Mouse (Mus musculus) adipocyte (in vitro differentiated cells): ENCODE measurements around the gene Dnal4.
A peak's percentile ranks its signal among the peaks of the same experiment; 100 is the strongest.
"Not testable (repeated sequence)": the region's sequence is repeated elsewhere in the genome, so short reads cannot be mapped to it uniquely, and the experiment has no call there.

Experiments
- DNase-seq: peaks from one replicate; pipeline ENCODE4 v3.0.0-alpha.2; 2016; ENCODE audit warnings: low spot score

Dnal4 gene

DNA sequence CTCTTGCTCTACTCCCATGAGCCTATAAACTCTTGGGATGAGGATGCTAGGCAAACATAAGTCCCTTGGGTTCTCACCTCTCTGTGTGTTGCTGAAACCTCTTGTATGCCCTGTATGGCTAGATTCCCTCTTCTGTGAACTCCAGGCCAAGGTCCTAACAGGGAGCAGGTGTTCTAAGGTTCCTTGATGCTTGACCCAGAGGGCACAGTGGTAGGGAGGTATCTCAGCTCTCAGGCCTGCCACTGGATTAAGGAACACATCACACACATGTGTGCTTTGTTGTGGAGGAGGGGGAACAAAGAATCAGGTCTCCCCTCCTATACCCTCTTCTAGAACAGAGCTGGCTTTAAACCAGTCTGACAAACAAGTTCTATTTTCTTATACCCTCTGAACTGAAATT lies at the start of gene Dnal4:
Gene Dnal4, minus strand, starts transcription at position 101 of the 400 bp plus-strand sequence.
- DNase-seq = no peak

DNA sequence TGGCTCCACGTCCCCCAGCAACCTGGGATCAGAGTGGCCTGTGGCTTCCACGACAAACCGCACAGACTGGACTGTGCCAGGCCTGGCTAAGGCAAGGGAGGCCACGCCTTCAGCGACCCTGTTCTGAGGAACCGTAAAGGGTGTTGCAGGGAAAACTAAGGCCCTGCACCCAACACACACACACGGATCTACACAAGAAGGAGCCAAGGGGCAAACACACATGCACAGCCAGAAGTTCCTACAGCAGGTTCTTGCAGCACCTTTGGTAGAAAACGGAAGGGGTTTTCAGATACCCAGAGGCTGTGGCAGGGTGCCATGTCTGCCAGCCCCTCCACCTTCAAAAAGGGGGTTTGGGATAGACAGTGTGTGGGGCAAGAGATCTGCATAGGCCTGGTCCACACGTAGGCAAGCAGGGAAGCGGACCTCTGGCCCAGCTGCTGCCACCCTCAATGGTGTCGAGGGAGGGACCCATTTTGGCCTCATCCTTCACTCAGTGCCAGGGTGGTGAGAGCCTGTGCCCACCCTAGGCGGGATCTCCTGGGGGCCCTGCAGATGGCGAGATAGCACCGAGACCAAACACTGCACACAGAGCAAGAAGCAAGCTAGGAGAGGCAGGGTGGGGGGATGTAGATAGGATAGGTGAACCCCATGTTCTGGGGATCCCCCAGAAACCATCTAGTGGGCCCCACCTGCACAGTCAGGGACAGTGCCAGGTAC lies 49.6 kb upstream of the Dnal4 start:
- DNase-seq = no peak

DNA sequence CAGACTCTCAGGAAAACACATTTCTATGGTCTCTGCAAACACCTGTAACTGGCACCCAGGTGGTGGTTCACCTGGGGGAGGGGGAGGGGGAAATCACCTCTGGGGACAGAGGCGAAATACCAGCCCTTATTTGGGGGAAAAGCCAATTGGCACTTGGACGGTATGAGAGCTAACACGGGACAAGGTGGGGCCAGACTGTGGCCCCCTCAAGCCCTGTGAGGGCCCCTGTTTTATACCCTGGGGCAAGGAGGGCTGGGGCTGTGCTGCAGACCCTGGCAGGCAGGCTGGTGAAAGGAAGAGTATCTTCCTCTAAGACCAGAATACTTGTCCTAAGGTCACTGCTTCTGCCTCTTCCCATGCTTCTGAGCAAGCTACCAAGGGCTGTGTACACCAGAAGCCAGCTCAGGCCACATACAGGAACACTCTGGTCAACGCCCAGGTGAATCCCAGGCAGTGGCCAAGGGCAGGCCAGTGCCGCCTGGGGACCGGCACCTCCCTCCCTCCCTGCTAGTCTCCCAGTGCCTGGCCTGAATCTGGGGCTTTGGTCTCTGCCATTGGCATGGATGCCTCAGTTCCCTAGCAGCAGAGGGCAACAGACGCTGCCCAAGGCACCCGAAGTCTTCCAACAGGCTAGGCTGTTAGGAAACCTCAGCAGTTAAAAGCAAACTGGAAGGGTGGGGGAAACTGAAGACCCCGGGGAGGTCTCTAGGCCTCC lies 48.7 kb upstream of the Dnal4 start:
- DNase-seq = no peak

DNA sequence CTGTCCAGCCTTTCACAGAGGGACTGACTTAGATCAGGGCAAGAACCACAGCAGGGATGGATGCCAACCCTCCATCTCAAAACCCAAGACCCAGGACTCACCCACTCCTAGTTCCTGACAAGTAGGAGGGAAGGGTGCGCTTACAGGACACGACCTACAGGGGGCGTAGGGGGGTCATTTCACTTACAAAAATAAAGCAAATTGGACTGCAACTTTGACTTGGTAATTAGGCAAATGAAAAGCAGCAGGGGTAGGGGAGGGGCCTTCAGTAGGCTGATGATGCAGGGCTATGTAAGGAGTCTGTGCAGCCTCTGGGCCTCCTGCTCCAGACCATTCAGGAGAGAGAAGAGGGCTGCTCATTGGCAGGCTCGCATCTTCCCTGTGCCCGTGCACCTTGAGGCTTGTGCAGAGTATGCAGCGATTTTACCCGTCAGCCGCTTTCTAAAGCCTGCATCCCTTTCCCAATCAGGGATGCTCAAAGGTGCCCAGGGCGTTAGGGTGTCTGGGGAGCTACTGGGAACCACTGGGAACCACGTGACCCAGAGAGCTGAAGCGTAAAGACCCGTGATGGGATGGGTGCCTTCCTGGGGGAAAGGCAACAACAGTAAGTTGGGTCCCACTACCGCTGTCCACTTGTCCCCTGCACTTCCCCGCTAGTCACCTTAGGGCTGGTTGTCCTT lies 47.6 kb upstream of the Dnal4 start:
- no peak for DNase-seq

DNA sequence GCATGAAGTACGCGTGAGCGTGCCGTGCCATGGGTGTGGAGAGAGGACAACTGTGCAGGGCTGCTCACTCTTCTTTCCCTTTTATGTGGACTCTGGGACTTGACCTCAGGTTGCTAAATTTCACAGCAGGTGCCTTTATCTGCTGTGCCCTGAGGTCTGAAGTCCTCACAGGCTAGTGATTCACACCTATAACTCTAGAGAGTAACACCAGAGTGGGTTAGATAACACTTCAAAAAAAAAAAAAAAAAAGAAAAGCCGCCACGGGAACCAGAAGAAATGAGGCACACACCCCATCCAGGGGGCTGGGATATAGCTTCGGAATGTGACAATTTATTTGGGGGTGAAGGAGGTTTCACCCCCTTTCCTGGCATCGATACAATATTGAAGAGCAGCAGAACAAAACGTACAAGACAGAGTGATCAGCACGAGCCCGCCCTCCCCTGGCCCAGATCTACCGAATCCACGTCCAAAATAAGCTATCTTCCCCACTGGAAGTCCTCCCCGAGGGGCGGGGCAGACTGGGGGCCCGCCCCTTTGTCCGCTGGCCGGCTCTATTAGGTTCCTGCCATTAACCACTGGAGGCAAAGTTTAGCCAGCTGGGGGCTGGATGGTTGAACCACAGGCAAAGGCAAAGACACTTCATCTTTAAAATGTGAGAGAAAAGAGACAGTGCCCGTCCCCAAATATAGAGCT lies 46.1 kb upstream of the Dnal4 start:
- DNase-seq = no peak

DNA sequence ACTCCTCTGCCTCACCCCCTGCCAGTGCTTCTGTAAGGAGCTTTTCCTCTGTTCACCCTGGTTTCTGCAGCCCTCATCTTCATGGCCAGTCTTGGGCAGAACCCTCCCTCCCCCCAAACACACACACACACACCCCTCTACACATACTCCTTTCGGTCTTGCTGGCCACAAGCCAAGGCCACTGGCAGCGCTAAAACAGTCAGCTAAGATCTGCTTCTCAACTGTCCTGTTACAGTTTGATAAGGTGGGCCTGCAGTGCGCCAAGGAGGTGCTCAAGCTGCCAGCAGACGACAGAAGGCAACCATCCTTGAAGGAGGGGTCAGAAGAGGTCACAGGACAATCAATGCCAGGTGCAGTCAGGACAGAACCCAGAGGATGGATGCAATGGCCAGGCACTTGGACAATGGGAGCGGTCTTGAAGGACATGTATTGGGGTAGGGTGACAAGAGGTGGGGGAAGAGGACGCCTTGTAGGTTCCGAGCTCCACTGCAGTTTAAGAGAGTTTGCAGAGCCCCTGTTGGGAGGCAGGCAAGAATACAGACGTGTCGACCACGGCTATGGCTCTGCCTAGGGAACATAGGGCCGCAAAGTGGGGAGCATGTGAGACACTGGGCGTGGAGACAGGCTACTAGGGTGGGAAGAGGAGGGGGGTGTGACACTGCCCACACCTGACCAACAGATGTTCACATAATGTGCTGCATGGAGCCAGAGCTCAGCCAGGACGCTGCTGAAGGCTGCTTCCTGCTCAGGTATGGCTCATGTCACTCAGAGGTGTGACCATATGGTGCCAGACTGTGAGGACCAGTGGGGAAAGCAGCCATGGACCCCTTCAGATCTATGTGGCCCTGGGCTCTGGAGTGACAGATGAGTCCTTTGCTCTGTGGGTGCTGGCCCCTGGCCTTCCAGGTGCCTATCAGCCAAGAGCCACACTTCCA lies 44.9 kb upstream of the Dnal4 start:
- no peak for DNase-seq

DNA sequence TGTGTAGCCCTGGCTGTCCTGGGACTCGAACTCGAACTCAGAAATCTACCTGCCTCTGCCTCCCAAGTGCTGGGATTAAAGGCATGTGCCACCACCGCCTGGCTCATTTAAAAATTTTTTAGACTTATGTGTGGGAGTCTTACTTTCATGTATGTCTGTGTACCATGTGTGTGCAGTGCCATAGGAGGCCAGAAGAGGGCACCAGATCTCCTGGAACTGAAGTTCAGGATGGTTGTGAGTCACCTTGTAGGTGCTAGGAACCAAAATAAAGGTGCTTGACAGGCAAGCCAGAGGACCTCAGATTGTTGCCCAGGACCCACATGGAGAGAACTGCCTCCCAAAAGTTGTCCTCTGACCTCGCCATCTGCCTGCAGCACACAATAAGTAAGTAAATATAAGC lies 40.7 kb upstream of the Dnal4 start:
- DNase-seq = no peak

DNA sequence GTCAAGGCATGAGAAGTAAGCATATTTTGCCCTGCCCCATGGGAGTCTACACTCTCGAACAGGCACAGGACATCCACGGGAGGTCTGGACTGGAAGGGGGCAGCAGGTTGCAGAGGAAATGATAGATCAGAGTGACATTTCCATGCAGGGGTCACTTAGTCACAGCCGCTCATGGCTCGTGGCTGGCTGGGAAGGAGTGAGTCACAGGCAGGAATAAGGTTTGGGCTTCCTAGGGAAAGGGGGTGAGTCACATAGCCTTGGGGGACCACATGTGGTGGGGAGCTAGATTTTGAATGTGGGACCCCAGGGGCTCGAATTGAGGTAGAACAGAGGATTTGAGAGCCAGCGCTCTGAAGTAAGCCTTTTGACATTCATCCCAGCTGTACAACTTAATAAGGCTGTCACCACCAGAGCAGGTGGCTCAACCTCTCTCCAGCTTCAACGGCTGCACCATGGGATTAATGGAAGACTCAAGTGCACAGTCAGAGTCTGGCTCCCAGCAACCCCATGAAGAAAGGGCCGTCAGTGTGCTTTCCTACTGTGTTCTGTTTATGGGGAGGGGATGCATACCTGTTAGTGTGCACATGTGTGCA lies 36.1 kb upstream of the Dnal4 start:
- DNase-seq = no peak

DNA sequence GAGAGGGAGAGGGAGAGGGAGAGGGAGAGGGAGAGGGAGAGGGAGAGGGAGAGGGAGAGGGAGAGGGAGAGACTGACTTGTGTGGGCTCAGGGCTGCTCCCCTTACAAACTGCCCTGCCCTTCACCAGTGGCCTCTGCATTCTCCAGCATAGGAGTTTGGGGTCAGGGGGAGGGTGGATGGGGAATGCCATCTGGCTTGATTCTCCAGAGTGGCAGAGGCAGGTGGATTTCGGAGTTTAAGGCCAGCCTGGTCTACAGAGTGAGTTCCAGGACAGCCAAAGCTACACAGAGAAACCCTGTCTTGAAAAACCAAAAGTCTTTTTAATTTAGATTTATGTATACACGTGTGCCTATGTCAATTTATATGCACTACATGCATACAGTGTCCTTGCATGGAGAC lies 35.2 kb upstream of the Dnal4 start:
- not testable (repeated sequence) for DNase-seq

DNA sequence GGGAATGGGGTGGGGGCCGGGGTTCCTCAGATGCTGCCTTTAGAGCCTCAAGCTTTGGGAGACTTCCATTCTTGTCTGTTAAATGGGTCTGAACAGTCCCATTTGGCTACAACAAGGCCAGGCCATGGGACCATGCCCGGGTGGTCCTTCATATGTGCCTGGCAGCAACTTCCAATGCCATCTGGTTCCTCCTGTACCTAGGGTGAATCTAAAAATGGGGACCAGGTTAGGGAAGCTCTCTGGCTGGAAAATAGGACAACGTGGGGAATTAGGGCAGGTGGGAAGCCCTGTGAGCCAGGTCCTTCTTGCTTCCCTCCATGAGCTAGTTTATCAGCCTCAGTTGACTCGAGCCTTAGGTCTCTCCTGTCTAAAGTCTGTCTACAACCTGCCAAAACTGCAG lies 33.3 kb upstream of the Dnal4 start:
- no peak for DNase-seq

DNA sequence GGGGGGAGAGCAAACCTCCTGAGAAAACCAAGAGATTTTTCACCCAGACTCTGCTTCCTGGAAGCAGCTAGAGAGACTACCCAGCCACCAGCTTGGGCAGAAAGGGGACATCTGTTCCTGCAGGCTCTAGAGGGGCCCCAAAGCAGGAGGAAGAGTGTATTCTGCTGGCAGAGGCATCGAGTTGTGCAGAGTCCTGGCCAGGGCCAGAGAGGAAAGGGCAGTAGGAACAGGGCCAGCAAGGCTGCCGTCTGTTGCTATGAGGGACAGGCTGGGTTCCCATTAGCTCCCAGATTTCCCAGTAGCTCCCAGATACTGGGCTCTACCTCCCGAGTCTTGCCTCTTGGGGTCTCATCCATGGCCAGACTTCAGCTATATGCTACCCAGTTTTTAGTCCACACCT lies 32.4 kb upstream of the Dnal4 start:
- peak; percentile 13 for DNase-seq

DNA sequence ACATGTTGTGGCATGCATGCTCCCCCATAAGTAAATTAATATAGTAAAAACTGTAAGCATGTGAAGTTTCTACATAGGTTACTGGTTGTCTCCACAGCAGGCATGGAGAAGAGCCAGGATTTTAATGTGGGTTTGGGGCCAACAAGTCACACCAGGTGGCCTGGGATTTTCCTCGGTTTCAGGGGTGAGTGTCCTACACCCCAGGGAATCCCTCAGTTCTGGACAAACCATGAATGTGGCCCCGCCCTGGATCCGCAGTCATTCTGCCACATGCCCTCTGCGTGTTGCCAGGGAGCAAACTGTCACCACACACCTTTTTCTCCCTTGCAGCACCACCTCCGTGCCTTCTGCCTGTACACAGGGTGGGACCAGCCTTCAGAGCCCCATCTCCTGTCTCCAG lies 31.0 kb upstream of the Dnal4 start:
- no peak for DNase-seq

DNA sequence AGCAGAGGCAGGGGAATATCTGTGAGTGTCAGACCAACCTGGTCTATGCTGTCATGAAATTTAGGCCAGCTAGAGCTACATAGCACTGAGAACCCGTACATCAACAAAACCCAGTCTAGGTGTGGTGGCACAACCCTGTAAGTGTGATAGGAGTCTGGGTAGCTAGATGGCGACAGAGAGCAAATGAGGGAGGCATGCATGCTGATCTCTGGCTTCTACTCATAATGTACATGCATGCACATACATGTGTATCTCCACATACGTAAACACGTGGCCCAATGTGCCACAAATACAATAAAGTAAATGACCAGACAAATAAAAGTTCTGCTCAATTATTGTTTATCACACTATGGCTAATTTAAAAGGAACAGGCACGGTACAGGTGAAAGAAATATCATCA lies 30.5 kb upstream of the Dnal4 start:
- DNase-seq = peak; percentile 29

DNA sequence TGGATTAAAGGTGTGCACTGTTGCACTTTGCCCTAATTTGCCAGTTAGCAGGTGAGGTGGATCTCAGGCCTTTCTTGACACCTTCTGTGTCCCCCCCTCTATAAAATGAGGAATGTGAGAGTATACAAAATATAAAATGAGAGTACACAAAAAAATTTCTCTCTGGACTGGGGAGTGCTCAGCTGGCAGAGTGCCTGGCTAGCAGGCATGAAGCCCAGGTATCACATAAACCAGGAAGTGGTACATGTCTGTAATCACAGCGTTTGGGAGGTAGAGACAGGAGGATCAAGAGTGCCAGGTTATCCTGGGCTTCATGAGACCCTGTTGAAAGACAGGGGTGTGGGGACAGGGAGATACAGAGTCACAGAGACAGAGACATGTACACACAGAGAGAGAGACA lies 29.4 kb upstream of the Dnal4 start:
- DNase-seq = no peak

DNA sequence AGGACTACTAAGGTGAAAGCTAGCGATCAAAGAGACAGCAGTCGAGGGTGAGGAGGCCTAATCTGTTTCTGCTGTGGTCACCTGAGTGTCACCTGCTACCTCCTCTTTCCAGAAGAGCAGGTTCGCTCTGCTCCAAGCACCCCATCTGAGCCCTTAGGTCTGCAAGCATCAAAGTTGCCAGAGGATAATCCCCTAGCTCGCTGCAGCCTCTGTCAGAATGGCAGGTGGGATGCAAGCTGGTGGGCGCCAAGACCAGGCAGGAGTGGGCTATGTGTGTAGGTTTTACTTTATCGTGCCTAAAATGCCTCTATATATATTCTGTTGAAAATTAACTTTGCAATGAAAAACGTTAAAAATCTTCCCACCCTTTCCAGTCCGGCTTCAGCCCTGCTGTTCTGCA lies 27.6 kb upstream of the Dnal4 start:
- DNase-seq = no peak

DNA sequence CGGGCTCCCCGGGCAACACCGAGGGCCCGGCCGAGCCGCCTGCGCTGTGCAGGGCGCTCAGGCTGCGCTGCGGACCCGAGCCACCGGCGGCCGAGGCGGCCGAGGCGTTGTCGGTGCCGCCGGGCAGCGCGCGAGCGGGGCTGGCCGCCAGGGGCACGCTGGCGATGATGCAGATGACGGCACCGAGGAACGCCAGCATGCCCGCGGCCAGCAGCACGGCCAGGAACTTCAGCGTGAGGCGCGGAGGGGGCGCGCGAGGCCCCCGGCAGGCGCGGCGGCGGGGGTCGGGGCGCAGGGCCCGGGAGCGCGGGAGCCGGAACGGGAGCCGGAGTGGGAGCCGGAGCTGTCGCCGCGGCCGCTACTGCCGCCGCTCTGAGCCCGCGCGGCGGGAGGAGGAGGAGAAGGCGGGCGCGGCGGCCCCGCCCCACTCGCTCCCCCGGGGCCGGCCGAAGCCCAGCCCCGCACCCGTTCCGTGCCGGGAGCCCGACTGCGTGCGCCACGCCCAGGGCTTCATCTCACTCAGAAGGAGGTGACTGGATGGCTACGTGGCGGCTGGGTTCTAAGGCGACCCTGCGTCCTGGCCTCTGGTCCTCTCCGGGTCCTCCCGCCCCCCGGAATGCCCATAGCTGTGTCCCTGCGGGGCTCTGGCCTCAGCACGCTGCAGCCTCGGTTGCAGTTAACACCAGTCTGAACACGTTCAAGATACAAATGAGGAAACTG lies 26.9 kb upstream of the Dnal4 start, which contains the start of gene Nptxr:
Gene Nptxr, minus strand, starts transcription at position 415 of the 720 bp plus-strand sequence.
- DNase-seq = no peak

DNA sequence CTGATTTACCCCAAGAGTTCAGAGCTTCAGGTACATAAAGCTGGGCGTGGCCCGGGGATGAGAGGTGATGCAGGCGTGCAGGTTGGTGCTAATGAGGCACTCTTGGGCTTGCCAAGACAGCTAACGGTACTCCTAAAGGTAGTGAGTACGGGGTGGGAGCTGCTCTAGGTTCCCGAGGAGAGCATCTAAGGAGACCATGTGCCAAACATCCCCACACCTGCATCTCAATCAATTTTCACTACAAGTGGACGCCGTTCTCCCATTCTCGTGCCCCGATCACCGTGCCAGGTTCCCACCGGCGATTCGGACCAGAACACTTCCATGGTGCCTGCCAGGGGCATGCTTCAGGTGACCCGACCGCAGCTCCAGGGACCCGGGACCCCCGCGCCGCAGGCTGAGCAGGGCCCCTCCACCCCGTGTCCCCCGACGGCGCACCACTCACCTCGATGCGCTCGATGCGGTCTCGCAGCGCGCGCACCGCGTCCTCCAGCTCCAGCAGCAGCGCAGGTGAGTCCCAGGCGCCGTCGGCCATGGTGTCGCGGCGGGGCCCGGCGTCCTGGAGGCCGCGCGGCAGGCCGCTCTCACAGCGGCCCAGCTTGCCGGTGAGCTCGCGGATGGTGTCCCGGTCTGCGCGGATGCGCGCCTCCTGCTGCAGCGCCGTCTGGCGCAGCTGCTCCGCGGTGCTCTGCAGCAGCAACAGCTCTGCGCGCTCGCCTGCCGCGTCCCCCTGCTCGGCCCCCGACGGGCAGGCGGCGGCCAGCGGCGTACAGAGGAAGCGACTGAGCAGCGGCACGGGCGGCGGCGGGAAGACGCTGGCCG lies 26.1 kb upstream of the Dnal4 start:
- DNase-seq = no peak

DNA sequence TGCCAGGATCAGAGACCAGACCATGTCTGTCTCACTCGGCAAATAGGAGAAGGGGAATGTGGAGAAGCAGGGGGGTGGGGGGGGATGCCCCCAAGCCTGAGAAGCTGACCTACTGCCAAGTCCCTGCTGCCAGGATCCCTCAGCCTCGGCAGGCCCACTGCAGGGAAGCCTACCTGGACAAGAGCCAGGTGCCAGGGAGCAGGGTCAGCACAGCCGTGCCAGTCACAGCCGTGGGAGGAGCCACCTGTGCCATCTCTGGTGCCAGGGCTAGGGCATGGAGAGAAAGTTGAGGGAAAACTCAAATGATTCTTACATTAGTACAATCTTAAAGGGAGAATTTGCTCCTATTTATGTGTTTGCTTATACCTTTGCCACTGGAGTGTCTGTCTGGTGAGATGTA lies 24.7 kb upstream of the Dnal4 start:
- DNase-seq = no peak

DNA sequence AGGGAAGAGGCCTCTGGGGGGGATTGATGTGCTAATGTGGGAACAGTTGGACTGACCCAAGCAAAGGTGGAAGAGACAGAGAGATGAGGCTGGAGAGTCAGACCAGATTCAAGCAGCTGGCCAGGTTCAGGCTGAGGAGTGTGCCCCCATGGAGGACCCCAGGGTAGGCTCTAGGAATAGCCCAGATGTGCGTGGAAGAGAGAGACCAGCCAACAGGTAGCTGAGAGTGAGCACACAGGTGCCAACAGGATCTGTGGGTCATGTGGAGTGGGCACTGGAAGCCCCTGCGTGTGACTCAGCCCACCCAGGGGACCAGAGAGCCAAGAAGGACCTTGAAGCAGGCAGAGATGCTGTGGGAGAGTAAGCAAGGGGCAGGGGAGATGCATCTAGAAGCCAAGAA lies 24.0 kb upstream of the Dnal4 start:
- no peak for DNase-seq

DNA sequence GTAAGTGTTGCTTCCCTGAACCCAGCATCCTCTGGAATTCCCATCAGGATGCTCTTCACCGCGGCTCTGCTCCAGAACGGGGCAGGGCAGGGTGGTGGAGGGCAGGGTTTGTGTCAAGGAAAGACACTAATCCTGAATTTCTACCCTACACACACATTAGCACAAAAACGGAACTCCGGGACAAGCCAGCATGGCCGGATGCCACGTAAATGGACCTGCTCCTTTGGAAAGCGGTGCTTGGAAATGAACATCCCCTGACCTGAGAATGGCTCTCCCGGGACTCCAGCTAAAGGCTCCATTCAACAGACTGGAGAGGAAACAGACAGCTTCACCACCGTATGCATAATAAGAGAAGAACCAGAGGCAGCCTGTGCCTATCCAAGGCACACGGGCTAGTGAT lies 23.1 kb upstream of the Dnal4 start:
- no peak for DNase-seq
